Mouse (Mus musculus) hindbrain, postnatal 0 days (tissue): ENCODE results near the gene Fgfr2. TPM values are rescaled to one million over a fixed set of nuclear protein-coding genes. Genes with fewer than 3 reads are reported as not detected.
"Not testable (repeated sequence)": the region's sequence is repeated elsewhere in the genome, so short reads cannot be mapped to it uniquely, and the experiment has no call there.

Experiments
- ATAC-seq: fragments of 200-750 bp; cut with Nextera tagmentation; 2 replicates; pipeline ENCODE4 v1.8.0; 2017; ENCODE audit warnings: mild to moderate bottlenecking, moderate TSS enrichment, moderate library complexity
- DNase-seq: peaks from one replicate; pipeline ENCODE4 v3.0.0-alpha.2; 2015; ENCODE audit warnings: low spot score
- H3K27ac ChIP-seq: fragments of 300-500 bp; sonication (generic); 2 replicates; pipeline ENCODE4 v1.5.1; 2014; ENCODE audit warnings: mild to moderate bottlenecking
- H3K27me3 ChIP-seq: fragments of 300-500 bp; sonication (generic); 2 replicates; pipeline ENCODE4 v1.6.1; 2014; ENCODE audit warnings: low read length, mixed read lengths; ENCODE audit not compliant: insufficient read depth
- H3K36me3 ChIP-seq: fragments of 300-500 bp; sonication (generic); 2 replicates; pipeline ENCODE4 v1.6.1; 2014; ENCODE audit warnings: low read length, mixed read lengths; ENCODE audit not compliant: insufficient read depth
- H3K4me1 ChIP-seq: fragments of 300-500 bp; sonication (generic); 2 replicates; pipeline ENCODE4 v1.6.1; 2014; ENCODE audit warnings: antibody characterized with exemption, low read length, mixed read lengths; ENCODE audit not compliant: insufficient read depth
- H3K4me2 ChIP-seq: fragments of 300-500 bp; sonication (generic); 2 replicates; pipeline ENCODE4 v1.6.1; 2014; ENCODE audit warnings: low read depth, mild to moderate bottlenecking, low read length, moderate library complexity, mixed read lengths
- H3K4me3 ChIP-seq: fragments of 300-500 bp; sonication (generic); 2 replicates; pipeline ENCODE4 v1.5.1; 2014; ENCODE audit warnings: low read length
- H3K9ac ChIP-seq: fragments of 300-500 bp; sonication (generic); replicated peaks from 2 replicates; pipeline ENCODE4 v1.6.1; 2014; ENCODE audit warnings: mild to moderate bottlenecking, low read length, moderate library complexity, mixed read lengths
- H3K9me3 ChIP-seq: fragments of 300-500 bp; sonication (generic); 2 replicates; pipeline ENCODE4 v1.6.1; 2016; ENCODE audit warnings: low read length, mixed read lengths
- CTCF ChIP-seq: IDR thresholded peaks from 2 replicates; pipeline ENCODE4 v1.5.1; 2016; ENCODE audit warnings: antibody characterized with exemption, control low read depth, low read depth
- WGBS: fragments of 180-500 bp; shearing (Covaris S2); extraction: QIAGEN DNeasy Blood & Tissue Kit; methylation state at CpG from one replicate; pipeline ENCODE4 v1.1.7; 2014; 5-methylcytosine and 5-hydroxymethylcytosine counted together
- polyA plus RNA-seq: library from polyadenylated mRNA; unstranded; fragments of >200 nt; fragmentation: Nextera tagmentation; extraction: Ambion mirVana; gene quantifications from 2 replicates; pipeline ENCODE4 v1.2.1, GENCODE M21; 2015
- total RNA-seq: library from RNA; depleted of rRNA; stranded (reverse); fragments of >200 nt; gene quantifications from 2 replicates; pipeline ENCODE4 v1.2.3, GENCODE M21; 2014

Fgfr2 gene
- total and polyA plus RNA-seq, 2 experiments from 2014 or later, result 17.3 to 49.0 TPM

- Histone ChIP-seq H3K4me3 (no peak overlapping the region), H3K27ac (no peak overlapping the region), H3K4me2 (no peak overlapping the region), H3K36me3 (no peaks in the 10 kb centered on the region), H3K9me3 (no peaks in the 10 kb centered on the region), H3K9ac (no peak overlapping the region), H3K27me3 (no peaks in the 10 kb centered on the region), H3K4me1 (no peaks in the 10 kb centered on the region)
- 57% methylated on average over 4 of the region's 4 CpGs for WGBS
- peak; percentile 54 for TF ChIP-seq CTCF
- peak; percentile 20 for DNase-seq
- no peak for ATAC-seq
These were observed 615.8 kb downstream of the Fgfr2 start for GRCm38 (mm10) chr7:132507361-132507760.

- Histone ChIP-seq H3K4me3 (no peak overlapping the region), H3K9me3 (no peaks in the 10 kb centered on the region), H3K27ac (no peak overlapping the region), H3K4me1 (no peaks in the 10 kb centered on the region), H3K4me2 (no peak overlapping the region), H3K36me3 (no peaks in the 10 kb centered on the region), H3K27me3 (no peaks in the 10 kb centered on the region), H3K9ac (no peak overlapping the region)
- WGBS, result 54% methylated on average over 5 of the region's 5 CpGs
- DNase-seq, result no peak
- no peak for ATAC-seq
- TF ChIP-seq CTCF, result no peak
These were observed 616.9 kb downstream of the Fgfr2 start for GRCm38 (mm10) chr7:132506226-132506625.

- H3K36me3 ChIP-seq, H3K27me3 ChIP-seq, H3K9ac ChIP-seq, H3K4me1 ChIP-seq, H3K4me2 ChIP-seq, DNase-seq, ATAC-seq, H3K27ac ChIP-seq, H3K9me3 ChIP-seq, H3K4me3 ChIP-seq: not testable (repeated sequence)
These were observed 620.7 kb downstream of the Fgfr2 start for GRCm38 (mm10) chr7:132502445-132502844.

- Histone ChIP-seq H3K27ac (no peak overlapping the region), H3K36me3 (no peaks in the 10 kb centered on the region), H3K9me3 (no peaks in the 10 kb centered on the region), H3K4me1 (no peaks in the 10 kb centered on the region), H3K4me3 (no peak overlapping the region), H3K27me3 (no peaks in the 10 kb centered on the region), H3K9ac (no peak overlapping the region), H3K4me2 (no peak overlapping the region)
- no peak for TF ChIP-seq CTCF
- DNase-seq, result no peak
- 98% methylated on average over 3 of the region's 3 CpGs for WGBS
- no peak for ATAC-seq
These were observed 626.0 kb downstream of the Fgfr2 start for GRCm38 (mm10) chr7:132497142-132497541.

- no peak overlapping the region for H3K9ac ChIP-seq
- 75% methylated on average over 4 of the region's 4 CpGs for WGBS
- no peaks in the 10 kb centered on the region for H3K4me1 ChIP-seq
- H3K4me3 ChIP-seq, result no peak overlapping the region
- H3K4me2 ChIP-seq, result no peak overlapping the region
- H3K27me3 ChIP-seq, result no peaks in the 10 kb centered on the region
- H3K9me3 ChIP-seq, result no peaks in the 10 kb centered on the region
- no peaks in the 10 kb centered on the region for H3K36me3 ChIP-seq
- no peak for TF ChIP-seq CTCF
- ATAC-seq (no peak), DNase-seq (no peak)
- no peak overlapping the region for H3K27ac ChIP-seq
These were observed 628.9 kb downstream of the Fgfr2 start for GRCm38 (mm10) chr7:132494263-132494662.

- no peaks in the 10 kb centered on the region for H3K36me3 ChIP-seq
- TF ChIP-seq CTCF, result no peak
- ATAC-seq (no peak), DNase-seq (no peak)
- no peak overlapping the region for H3K9ac ChIP-seq
- WGBS, result 83% methylated on average over 3 of the region's 3 CpGs
- no peak overlapping the region for H3K4me3 ChIP-seq
- H3K27me3 ChIP-seq, result no peaks in the 10 kb centered on the region
- no peak overlapping the region for H3K27ac ChIP-seq
- no peaks in the 10 kb centered on the region for H3K4me1 ChIP-seq
- H3K4me2 ChIP-seq, result no peak overlapping the region
- H3K9me3 ChIP-seq, result no peaks in the 10 kb centered on the region
These were observed 629.5 kb downstream of the Fgfr2 start for GRCm38 (mm10) chr7:132493632-132494031.

GRCm38 (mm10) chr7:132491902-132492301, 631.2 kb downstream of the Fgfr2 start:
- no peak for TF ChIP-seq CTCF
- Histone ChIP-seq H3K4me2 (no peak overlapping the region), H3K4me1 (no peaks in the 10 kb centered on the region), H3K27ac (no peak overlapping the region), H3K9ac (no peak overlapping the region), H3K27me3 (no peaks in the 10 kb centered on the region), H3K4me3 (no peak overlapping the region), H3K9me3 (no peaks in the 10 kb centered on the region), H3K36me3 (no peaks in the 10 kb centered on the region)
- DNase-seq, result no peak
- ATAC-seq, result no peak
- 94% methylated on average over 7 of the region's 7 CpGs for WGBS
